Mouse (Mus musculus) spleen, adult 18-20 months (tissue): ENCODE results near the gene A630076J17Rik.
A peak's percentile ranks its signal among the peaks of the same experiment; 100 is the strongest.

Source experiments
- DNase-seq, 2 experiments: peaks; one replicate each; pipeline ENCODE4 v3.0.0; 2022; ENCODE audit warnings: mixed read lengths in 2 of 2

A630076J17Rik gene

GRCm38 (mm10) chr3:107231202-107231601 is 788 bp downstream of the A630076J17Rik start:
- no peak for DNase-seq

GRCm38 (mm10) chr3:107233351-107233813 is 3.0 kb downstream of the A630076J17Rik start:
- DNase-seq: peak; percentile 42 to 74

- DNase-seq: no peak
These were observed 3.5 kb downstream of the A630076J17Rik start for GRCm38 (mm10) chr3:107233945-107234344.

- no peak for DNase-seq
These were observed 7.6 kb downstream of the A630076J17Rik start for GRCm38 (mm10) chr3:107238051-107238450.

- DNase-seq: no peak
These were observed 8.1 kb downstream of the A630076J17Rik start for GRCm38 (mm10) chr3:107238471-107238980.

GRCm38 (mm10) chr3:107239607-107240006 is 9.2 kb downstream of the A630076J17Rik start, which contains the start of gene Prok1:
Gene Prok1 (minus strand): TSS chr3:107239707.
- DNase-seq: no peak

- no peak for DNase-seq
These were observed 11.1 kb downstream of the A630076J17Rik start for GRCm38 (mm10) chr3:107241389-107242094.

GRCm38 (mm10) chr3:107246876-107247275 is 16.5 kb downstream of the A630076J17Rik start:
- no peak for DNase-seq

- no peak for DNase-seq
These were observed 18.6 kb downstream of the A630076J17Rik start for GRCm38 (mm10) chr3:107249042-107249441.

- DNase-seq: no peak
These were observed 19.9 kb downstream of the A630076J17Rik start for GRCm38 (mm10) chr3:107250320-107250719.

GRCm38 (mm10) chr3:107252035-107252434 is 21.6 kb downstream of the A630076J17Rik start:
- no peak for DNase-seq

GRCm38 (mm10) chr3:107253925-107254324 is 23.5 kb downstream of the A630076J17Rik start:
- DNase-seq: no peak

GRCm38 (mm10) chr3:107255992-107256391 is 25.6 kb downstream of the A630076J17Rik start:
- no peak for DNase-seq

- DNase-seq: no peak
These were observed 26.3 kb downstream of the A630076J17Rik start for GRCm38 (mm10) chr3:107256724-107257123.

- DNase-seq: no peak
These were observed 27.5 kb downstream of the A630076J17Rik start for GRCm38 (mm10) chr3:107257924-107258323.

- DNase-seq: no peak
These were observed 30.8 kb downstream of the A630076J17Rik start for GRCm38 (mm10) chr3:107260956-107261850.

- DNase-seq: peak in 1 of 2 experiments; percentile 10
These were observed 31.4 kb downstream of the A630076J17Rik start for GRCm38 (mm10) chr3:107261851-107262165.

GRCm38 (mm10) chr3:107266814-107267345 is 36.5 kb downstream of the A630076J17Rik start:
- no peak for DNase-seq

GRCm38 (mm10) chr3:107272433-107272832 is 42.0 kb downstream of the A630076J17Rik start:
- DNase-seq: no peak

- peak; percentile 13 to 47 for DNase-seq
These were observed 43.4 kb downstream of the A630076J17Rik start for GRCm38 (mm10) chr3:107273820-107274219.

- DNase-seq: no peak
These were observed 44.9 kb downstream of the A630076J17Rik start for GRCm38 (mm10) chr3:107275351-107275750.

- DNase-seq: no peak
These were observed 45.6 kb downstream of the A630076J17Rik start for GRCm38 (mm10) chr3:107275996-107276395.

GRCm38 (mm10) chr3:107276626-107277025 is 46.2 kb downstream of the A630076J17Rik start:
- DNase-seq: no peak
